ENCODE assay signal across 8 mouse cellular contexts in genomic region chr11:106918901-106919300, GRCm38 (mm10). TPM values are rescaled to one million over a fixed set of nuclear protein-coding genes. Genes with fewer than 3 reads are reported as not detected.
DNase-seq lines count a peak whose midpoint lies in the region; ATAC-seq and TF ChIP-seq lines count a peak whose summit lies in the region.

No protein-coding gene starts in this region.

- ATAC-seq in heart, embryonic 14.5 days (ENCODE audit: insufficient number of reproducible peaks, insufficient read depth, low FRiP score, low read depth), result no peak
- no peak for ATAC-seq in activated CD4-positive, CD25-positive, alpha-beta regulatory T cell, adult 4 months

- no peak for TF ChIP-seq EP300 in ES-Bruce4 (IDR thresholded peaks at IDR 0.05; ENCODE audit: insufficient read depth, low read depth, low read length)

- H3K9ac ChIP-seq in heart, embryonic 14.5 days (ENCODE audit: low read length), result peak overlapping the region; percentile 94
- H3K9ac ChIP-seq in ES-Bruce4 (ENCODE audit: low read depth, poor library complexity, severe bottlenecking), result peak overlapping the region; percentile 93; the same call in 1 of the 2 replicates

- 31% methylated on average over 8 of the region's 8 CpGs for WGBS in heart, embryonic 14.5 days
- WGBS in hindbrain, embryonic 10.5 days, result 30% methylated on average over 8 of the region's 8 CpGs
- 31% methylated on average over 8 of the region's 8 CpGs for WGBS in macrophage (ENCODE audit: missing documents)

- H3K4me1 ChIP-seq in heart, embryonic 14.5 days (ENCODE audit: control insufficient read depth in 2 of 2, insufficient read depth in 2 of 2, low read length in 2 of 2), result peaks cover 5 to 21% of the 10 kb centered on the region in 2 experiments
- H3K4me1 ChIP-seq in ES-Bruce4 (ENCODE audit: control insufficient read depth, insufficient read depth, low read length), result peaks cover 2% of the 10 kb centered on the region
- H3K4me1 ChIP-seq in hindbrain, embryonic 10.5 days (replicated peaks), result peaks cover 38% of the 10 kb centered on the region

- no peak overlapping the region for H3K27ac ChIP-seq in heart, embryonic 14.5 days (replicated peaks in 1 of 2; ENCODE audit: control insufficient read depth in 1 of 2, insufficient read depth in 1 of 2, low read depth in 2 of 2, low read length in 2 of 2)
- H3K27ac ChIP-seq in ES-Bruce4 (ENCODE audit: insufficient read depth, low read length) (no peak overlapping the region), macrophage (no peak overlapping the region)
- H3K27ac ChIP-seq in hindbrain, embryonic 10.5 days, result peak overlapping the region; percentile 99; the same call in 1 of the 2 replicates

- H3K79me2 ChIP-seq in macrophage (ENCODE audit: inconsistent target), result peaks cover 61% of the 10 kb centered on the region

- peak overlapping the region; percentile 91 to 96; a peak in 3 of 4 replicates for H3K4me3 ChIP-seq in heart, embryonic 14.5 days (ENCODE audit: control insufficient read depth in 1 of 2, insufficient read depth in 1 of 2, low read depth in 1 of 2, low read length in 2 of 2)
- H3K4me3 ChIP-seq in ES-Bruce4 (ENCODE audit: low read depth, low read length), result no peak overlapping the region
- H3K4me3 ChIP-seq in hindbrain, embryonic 10.5 days, result peak overlapping the region; percentile 98
- peak overlapping the region; percentile 89 for H3K4me3 ChIP-seq in macrophage (ENCODE audit: inconsistent target)

- TF ChIP-seq POLR2A in ES-Bruce4 (IDR thresholded peaks at IDR 0.05; ENCODE audit: insufficient read depth, low read length), result no peak

- no peaks in the 10 kb centered on the region for H3K27me3 ChIP-seq in heart, embryonic 14.5 days (ENCODE audit: control insufficient read depth, insufficient read depth, low read length)
- 0 out of 2 replicates have a peak, but pooled peaks cover 2% of the 10 kb centered on the region for H3K27me3 ChIP-seq in ES-Bruce4 (ENCODE audit: control insufficient read depth, insufficient read depth, low read length, poor library complexity, severe bottlenecking)
- no peaks in the 10 kb centered on the region for H3K27me3 ChIP-seq in hindbrain, embryonic 10.5 days (ENCODE audit: insufficient read depth, poor library complexity, severe bottlenecking)

- H3K36me3 ChIP-seq in heart, embryonic 14.5 days (ENCODE audit: control insufficient read depth, insufficient read depth, low read length), result no peaks in the 10 kb centered on the region
- H3K36me3 ChIP-seq in ES-Bruce4 (ENCODE audit: control insufficient read depth, insufficient read depth, low read length, poor library complexity, severe bottlenecking) (no peaks in the 10 kb centered on the region; the same call in 1 of the 2 replicates), macrophage (ENCODE audit: inconsistent target) (no peaks in the 10 kb centered on the region)
- H3K36me3 ChIP-seq in hindbrain, embryonic 10.5 days, result no peaks in the 10 kb centered on the region

- no peak for TF ChIP-seq CTCF in ES-Bruce4 (IDR thresholded peaks at IDR 0.05; ENCODE audit: low read depth, low read length)

- H3K9me3 ChIP-seq in heart, embryonic 14.5 days (ENCODE audit: control insufficient read depth, low read length), result no peaks in the 10 kb centered on the region
- H3K9me3 ChIP-seq in ES-Bruce4 (replicated peaks; ENCODE audit: control insufficient read depth, insufficient read depth, low read length, poor library complexity, severe bottlenecking), result no peaks in the 10 kb centered on the region
- no peaks in the 10 kb centered on the region for H3K9me3 ChIP-seq in hindbrain, embryonic 10.5 days

- intact Hi-C loops in heart, postnatal 10 days (cut with DNase I), result loop anchor here (5.0 kb wide), 1 partner anchor 132 kb away; the partner anchor contains the start of genes Cep95 and Ddx5

- H3K4me2 ChIP-seq in heart, embryonic 14.5 days (ENCODE audit: low read length), result peak overlapping the region; percentile 72

- DNase-seq in heart, postnatal 10 days, result no peak
- no peak for DNase-seq in hindbrain, embryonic 10.5 days (ENCODE audit: low spot score)
- DNase-seq in natural killer cell, adult 2 months (ENCODE audit: low spot score in 2 of 2), result no peak
- DNase-seq in gastrocnemius, postnatal 4 days (ENCODE audit: low spot score in 2 of 2), result no peak

RNA-seq across cellular contexts. Expression of gene Smurf2, which starts 1.6 kb away (rescaled TPM):
- 16.5 and 17.4 TPM in 2 replicates for polyA plus RNA-seq in heart, embryonic 14.5 days (2014; fragmentation: Nextera tagmentation; extraction: Ambion mirVana)
- 10 to 100 TPM; 38.8 to 46.9 TPM for total RNA-seq in heart, postnatal 10 days (2021)
- polyA plus RNA-seq in ES-Bruce4 (2011; ENCODE audit: insufficient read depth, insufficient read length, low read depth, missing spikeins) (50.1 and 50.2 TPM in 2 replicates), macrophage (2018) (13.7 to 17.8 TPM (median 15.9 TPM) in 3 replicates)
- 13.0 and 13.3 TPM in 2 replicates for polyA plus RNA-seq in hindbrain, embryonic 10.5 days (2016; fragmentation: Nextera tagmentation; extraction: Ambion mirVana)
- total RNA-seq in macrophage (2018; cell fraction: chromatin; rRNA removed), result 10 to 100 TPM; 15.2 to 78.4 (median 39.8) TPM
- 10 to 100 TPM; 11.3 to 26.4 (median 18.5) TPM for total RNA-seq in macrophage (2018; cell fraction: cytosol; rRNA removed)
- total RNA-seq in macrophage (2018; cell fraction: nucleus; rRNA removed), result 10 to 100 TPM; 12.2 to 53.7 (median 33.1) TPM
- polyA plus RNA-seq in activated CD4-positive, CD25-positive, alpha-beta regulatory T cell, adult 4 months (2017; shearing (Covaris generic)), result 10 to 100 TPM; 16.4 to 18.0 TPM
- total RNA-seq in gastrocnemius, postnatal 4 days (2021), result 10 to 100 TPM; 32.6 to 36.9 TPM
